Comparison of ENCODE assay signal across 8 mouse cellular contexts in genomic region chr2:125723086-125723407, GRCm38 (mm10). TPM values are rescaled to one million over a fixed set of nuclear protein-coding genes. Genes with fewer than 3 reads are reported as not detected.
DNase-seq lines count a peak whose midpoint lies in the region; ATAC-seq and TF ChIP-seq lines count a peak whose summit lies in the region.

No protein-coding gene starts in this region.

- no peaks in the 10 kb centered on the region for H3K36me3 ChIP-seq in kidney, embryonic 15.5 days
- H3K36me3 ChIP-seq in hindbrain, embryonic 16.5 days (ENCODE audit: control insufficient read depth, insufficient read depth, low read length): no peaks in the 10 kb centered on the region
- no peaks in the 10 kb centered on the region for H3K36me3 ChIP-seq in midbrain, postnatal 0 days (ENCODE audit: insufficient read depth, low read length)

- ATAC-seq in kidney, embryonic 15.5 days (replicated peaks; ENCODE audit: low FRiP score): 0 out of 2 replicates have a peak, but pooled peaks have one; percentile 1
- ATAC-seq in common myeloid progenitor, adult 5-6 weeks (replicated peaks; ENCODE audit: low read depth, poor library complexity, severe bottlenecking): 0 out of 2 replicates have a peak, but pooled peaks have one; percentile 4
- ATAC-seq in hindbrain, embryonic 16.5 days: peak; percentile 16
- no peak; the same call in 1 of the 2 replicates for ATAC-seq in midbrain, postnatal 0 days (ENCODE audit: low FRiP score)

- H3K9ac ChIP-seq in kidney, embryonic 15.5 days: peak overlapping the region; percentile 37
- H3K9ac ChIP-seq in hindbrain, embryonic 16.5 days (ENCODE audit: low read depth, low read length): peak overlapping the region; percentile 77
- peak overlapping the region; percentile 72 for H3K9ac ChIP-seq in midbrain, postnatal 0 days (replicated peaks; ENCODE audit: low read length, poor library complexity, severe bottlenecking)

- DNase-seq in kidney, postnatal 10 days: no peak
- no peak for DNase-seq in midbrain, postnatal 0 days (ENCODE audit: low spot score)
- no peak for DNase-seq in thymus, postnatal 14 days
- no peak for DNase-seq in thymus, postnatal 36 days
- DNase-seq in left cerebral cortex, postnatal 36 days (ENCODE audit: low spot score in 2 of 2): no peak

- H3K4me2 ChIP-seq in kidney, embryonic 15.5 days: peak overlapping the region; percentile 99
- H3K4me2 ChIP-seq in hindbrain, embryonic 16.5 days (ENCODE audit: low read length): peak overlapping the region; percentile 100
- peak overlapping the region; percentile 97 for H3K4me2 ChIP-seq in midbrain, postnatal 0 days (ENCODE audit: low read depth, low read length, poor library complexity, severe bottlenecking)

- intact Hi-C loops in left cerebral cortex, postnatal 36 days (cut with DNase I): no loop called here

- H3K4me3 ChIP-seq in kidney, embryonic 15.5 days (replicated peaks): peak overlapping the region; percentile 53
- H3K4me3 ChIP-seq in hindbrain, embryonic 16.5 days (ENCODE audit: low read length): peak overlapping the region; percentile 57
- peak overlapping the region; percentile 47 for H3K4me3 ChIP-seq in midbrain, postnatal 0 days (ENCODE audit: low read depth, low read length)

- WGBS in kidney, embryonic 15.5 days: 4% methylated on average over 18 of the region's 18 CpGs
- WGBS in hindbrain, embryonic 16.5 days: 1% methylated on average over 18 of the region's 18 CpGs
- WGBS in midbrain, postnatal 0 days: 2% methylated on average over 18 of the region's 18 CpGs

- no peaks in the 10 kb centered on the region for H3K9me3 ChIP-seq in kidney, embryonic 15.5 days (replicated peaks)
- H3K9me3 ChIP-seq in hindbrain, embryonic 16.5 days (ENCODE audit: control insufficient read depth, low read length): no peaks in the 10 kb centered on the region
- H3K9me3 ChIP-seq in midbrain, postnatal 0 days (ENCODE audit: low read length): no peaks in the 10 kb centered on the region

- peaks cover 28% of the 10 kb centered on the region for H3K4me1 ChIP-seq in kidney, embryonic 15.5 days
- H3K4me1 ChIP-seq in hindbrain, embryonic 16.5 days (ENCODE audit: control insufficient read depth, insufficient read depth, low read depth, low read length): peaks cover 18% of the 10 kb centered on the region
- peaks cover 8% of the 10 kb centered on the region; the same call in 1 of the 2 replicates for H3K4me1 ChIP-seq in midbrain, postnatal 0 days (ENCODE audit: insufficient read depth, low read length)

- TF ChIP-seq CTCF in midbrain, postnatal 0 days (IDR thresholded peaks at IDR 0.05): no peak

- peaks cover 53% of the 10 kb centered on the region for H3K27me3 ChIP-seq in kidney, embryonic 15.5 days
- H3K27me3 ChIP-seq in hindbrain, embryonic 16.5 days (replicated peaks; ENCODE audit: control insufficient read depth, insufficient read depth, low read length): 0 out of 2 replicates have a peak, but pooled peaks cover 2% of the 10 kb centered on the region
- no peaks in the 10 kb centered on the region for H3K27me3 ChIP-seq in midbrain, postnatal 0 days (ENCODE audit: insufficient read depth, low read length)

- no peak overlapping the region for H3K27ac ChIP-seq in kidney, embryonic 15.5 days
- H3K27ac ChIP-seq in hindbrain, embryonic 16.5 days (ENCODE audit: low read depth, low read length): 0 out of 2 replicates have a peak overlapping the region, but pooled peaks have one; percentile 0
- no peak overlapping the region for H3K27ac ChIP-seq in midbrain, postnatal 0 days (ENCODE audit: low read depth, low read length)

RNA-seq across cellular contexts. Expression of gene Shc4, which starts 0.9 kb away (rescaled TPM):
- 1.2 and 1.3 TPM in 2 replicates for polyA plus RNA-seq in kidney, embryonic 15.5 days (2015; fragmentation: Nextera tagmentation; extraction: Ambion mirVana)
- 0.96 TPM in 1 of 2 replicates, not detected in the other for total RNA-seq in common myeloid progenitor, adult 5-6 weeks (2017)
- 4.3 and 5.0 TPM in 2 replicates for polyA plus RNA-seq in hindbrain, embryonic 16.5 days (2015; fragmentation: Nextera tagmentation; extraction: Ambion mirVana)
- total RNA-seq in midbrain, postnatal 0 days (2014; rRNA removed): 6.7 and 9.1 TPM in 2 replicates
- polyA plus RNA-seq in midbrain, postnatal 0 days (2015; fragmentation: Nextera tagmentation; extraction: Ambion mirVana): 2.5 and 2.8 TPM in 2 replicates
- total RNA-seq in left cerebral cortex, postnatal 36 days (2021): 1 to 10 TPM; 5.3 to 5.7 TPM

RNA-seq across cellular contexts. Expression of gene Eid1, which starts 50.2 kb away (rescaled TPM):
- polyA plus RNA-seq in kidney, embryonic 15.5 days (2015; fragmentation: Nextera tagmentation; extraction: Ambion mirVana): 116 and 119 TPM in 2 replicates
- 124 and 149 TPM in 2 replicates for total RNA-seq in common myeloid progenitor, adult 5-6 weeks (2017)
- polyA plus RNA-seq in hindbrain, embryonic 16.5 days (2015; fragmentation: Nextera tagmentation; extraction: Ambion mirVana): 373 and 390 TPM in 2 replicates
- total RNA-seq in midbrain, postnatal 0 days (2014; rRNA removed): 428 and 544 TPM in 2 replicates
- polyA plus RNA-seq in midbrain, postnatal 0 days (2015; fragmentation: Nextera tagmentation; extraction: Ambion mirVana): 421 and 465 TPM in 2 replicates
- 100 to 1,000 TPM; 213 to 248 TPM for total RNA-seq in left cerebral cortex, postnatal 36 days (2021)

RNA-seq across cellular contexts. Expression of gene Secisbp2l, which starts 59.6 kb away (rescaled TPM):
- 19.0 and 19.6 TPM in 2 replicates for polyA plus RNA-seq in kidney, embryonic 15.5 days (2015; fragmentation: Nextera tagmentation; extraction: Ambion mirVana)
- 15.7 and 19.7 TPM in 2 replicates for total RNA-seq in common myeloid progenitor, adult 5-6 weeks (2017)
- 23.9 and 28.6 TPM in 2 replicates for polyA plus RNA-seq in hindbrain, embryonic 16.5 days (2015; fragmentation: Nextera tagmentation; extraction: Ambion mirVana)
- 55.4 and 57.9 TPM in 2 replicates for total RNA-seq in midbrain, postnatal 0 days (2014; rRNA removed)
- polyA plus RNA-seq in midbrain, postnatal 0 days (2015; fragmentation: Nextera tagmentation; extraction: Ambion mirVana): 26.5 and 29.2 TPM in 2 replicates
- 100 to 1,000 TPM; 103 to 107 TPM for total RNA-seq in left cerebral cortex, postnatal 36 days (2021)
